Mouse (Mus musculus) hindbrain, postnatal 0 days (tissue): ENCODE measurements at regions not wholly inside any gene's neighbourhood (a gene's known extent, or its start where the extent isn't known, plus 50 kb on each side); places are given as distances from the start of the nearest gene placed in this dataset.

ENCODE experiments used
- ATAC-seq: fragments of 200-750 bp; cut with Nextera tagmentation; 2 replicates; pipeline ENCODE4 v1.8.0; 2017; ENCODE audit warnings: mild to moderate bottlenecking, moderate TSS enrichment, moderate library complexity
- DNase-seq: peaks from one replicate; pipeline ENCODE4 v3.0.0-alpha.2; 2015; ENCODE audit warnings: low spot score
- H3K27ac ChIP-seq: fragments of 300-500 bp; sonication (generic); 2 replicates; pipeline ENCODE4 v1.5.1; 2014; ENCODE audit warnings: mild to moderate bottlenecking
- H3K27me3 ChIP-seq: fragments of 300-500 bp; sonication (generic); 2 replicates; pipeline ENCODE4 v1.6.1; 2014; ENCODE audit warnings: low read length, mixed read lengths; ENCODE audit not compliant: insufficient read depth
- H3K36me3 ChIP-seq: fragments of 300-500 bp; sonication (generic); 2 replicates; pipeline ENCODE4 v1.6.1; 2014; ENCODE audit warnings: low read length, mixed read lengths; ENCODE audit not compliant: insufficient read depth
- H3K4me1 ChIP-seq: fragments of 300-500 bp; sonication (generic); 2 replicates; pipeline ENCODE4 v1.6.1; 2014; ENCODE audit warnings: antibody characterized with exemption, low read length, mixed read lengths; ENCODE audit not compliant: insufficient read depth
- H3K4me2 ChIP-seq: fragments of 300-500 bp; sonication (generic); 2 replicates; pipeline ENCODE4 v1.6.1; 2014; ENCODE audit warnings: low read depth, mild to moderate bottlenecking, low read length, moderate library complexity, mixed read lengths
- H3K4me3 ChIP-seq: fragments of 300-500 bp; sonication (generic); 2 replicates; pipeline ENCODE4 v1.5.1; 2014; ENCODE audit warnings: low read length
- H3K9ac ChIP-seq: fragments of 300-500 bp; sonication (generic); replicated peaks from 2 replicates; pipeline ENCODE4 v1.6.1; 2014; ENCODE audit warnings: mild to moderate bottlenecking, low read length, moderate library complexity, mixed read lengths
- H3K9me3 ChIP-seq: fragments of 300-500 bp; sonication (generic); 2 replicates; pipeline ENCODE4 v1.6.1; 2016; ENCODE audit warnings: low read length, mixed read lengths
- CTCF ChIP-seq: IDR thresholded peaks from 2 replicates; pipeline ENCODE4 v1.5.1; 2016; ENCODE audit warnings: antibody characterized with exemption, control low read depth, low read depth
- WGBS: fragments of 180-500 bp; shearing (Covaris S2); extraction: QIAGEN DNeasy Blood & Tissue Kit; methylation state at CpG from one replicate; pipeline ENCODE4 v1.1.7; 2014; 5-methylcytosine and 5-hydroxymethylcytosine counted together

DNA sequence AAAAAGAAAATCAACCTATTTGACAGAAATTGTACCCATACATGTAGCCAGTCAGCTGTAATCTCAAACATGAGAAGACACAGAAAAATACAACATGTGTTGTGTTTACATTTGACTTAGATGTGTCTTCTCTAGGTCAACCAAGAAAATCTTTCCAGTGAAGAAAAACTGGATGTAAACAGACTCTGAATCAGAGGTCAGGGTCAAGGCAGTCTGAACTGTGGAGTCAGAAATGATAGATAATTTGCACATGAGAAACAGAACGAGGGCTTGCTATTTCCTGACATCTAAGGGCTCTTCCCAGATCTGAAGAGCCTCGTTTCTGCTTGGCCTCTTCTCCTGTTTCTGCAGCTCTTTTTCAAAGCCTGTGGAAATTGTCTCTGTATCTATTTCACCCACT is 342.7 kb upstream of the Agtr1b start:
- no peak for ATAC-seq
- WGBS: 66% methylated on average over 2 of the region's 2 CpGs

DNA sequence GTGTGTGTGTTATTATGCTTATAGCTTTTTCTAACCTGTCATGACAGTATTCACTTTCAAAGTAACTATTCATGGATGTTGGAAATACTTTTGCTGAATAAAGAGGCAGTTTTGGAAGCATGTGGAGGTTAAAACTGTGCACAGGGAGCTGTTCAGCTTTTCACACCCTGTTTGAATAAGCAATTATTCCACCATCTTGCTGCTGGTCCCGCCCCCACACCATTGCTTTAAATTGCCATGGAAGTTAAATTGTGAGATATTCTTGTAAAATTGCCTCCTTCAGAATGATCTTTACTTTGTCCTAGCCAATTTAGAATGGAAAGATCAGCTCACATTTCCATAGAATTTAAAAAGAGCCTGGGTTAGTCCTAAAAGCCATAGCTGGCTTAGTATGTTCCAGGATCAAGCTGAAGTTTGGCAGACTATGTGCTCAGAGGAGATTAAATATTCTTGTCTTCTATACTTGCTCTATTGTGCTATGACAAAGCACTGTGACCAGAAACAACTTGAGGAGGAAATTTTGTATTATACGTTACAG is 328.4 kb upstream of the Agtr1b start:
- Histone ChIP-seq H3K4me2 (no peak overlapping the region), H3K27me3 (no peaks in the 10 kb centered on the region), H3K27ac (no peak overlapping the region), H3K36me3 (no peaks in the 10 kb centered on the region), H3K9ac (no peak overlapping the region), H3K9me3 (no peaks in the 10 kb centered on the region), H3K4me1 (no peaks in the 10 kb centered on the region), H3K4me3 (no peak overlapping the region)
- 86% methylated on average over 2 of the region's 2 CpGs for WGBS
- ATAC-seq (no peak), DNase-seq (no peak)
- no peak for TF ChIP-seq CTCF

More for the DNA sequence above, 342.7 kb upstream of the Agtr1b start:
- H3K4me3 ChIP-seq: no peak overlapping the region
- H3K9ac ChIP-seq: no peak overlapping the region
- H3K36me3 ChIP-seq: no peaks in the 10 kb centered on the region
- H3K27me3 ChIP-seq: no peaks in the 10 kb centered on the region
- TF ChIP-seq CTCF: no peak
- no peaks in the 10 kb centered on the region for H3K9me3 ChIP-seq
- H3K4me1 ChIP-seq: no peaks in the 10 kb centered on the region
- H3K4me2 ChIP-seq: no peak overlapping the region
- DNase-seq: no peak
- H3K27ac ChIP-seq: no peak overlapping the region

DNA sequence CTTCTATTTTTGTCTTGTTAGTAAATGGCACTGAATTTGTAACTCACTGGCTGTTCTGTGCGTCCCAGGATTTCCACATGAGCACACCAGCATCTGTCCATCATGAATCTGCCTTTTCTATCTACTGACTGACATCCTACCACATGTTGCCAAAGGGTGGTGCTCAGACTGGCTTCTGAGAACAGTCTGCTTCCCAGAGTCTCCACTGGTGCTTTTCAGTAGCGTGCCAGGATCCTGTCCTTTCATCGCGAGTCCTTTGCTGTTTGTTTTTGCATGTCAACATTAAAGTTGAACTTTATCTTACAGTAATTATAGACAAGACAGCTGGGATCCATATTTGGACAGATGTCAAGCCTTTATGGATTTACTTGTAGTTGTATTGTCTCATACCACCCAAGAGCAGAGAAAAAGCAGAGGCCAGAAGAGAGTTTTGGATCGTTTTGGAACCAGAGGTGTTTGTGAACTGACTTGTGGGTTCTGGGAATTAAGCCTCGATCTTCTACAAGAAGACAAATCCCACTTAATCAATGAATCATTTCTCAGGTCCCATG is 314.0 kb upstream of the Agtr1b start:
- no peak for TF ChIP-seq CTCF
- DNase-seq (peak; percentile 6), ATAC-seq (no peak)
- no peak overlapping the region for H3K9ac ChIP-seq
- no peaks in the 10 kb centered on the region for H3K9me3 ChIP-seq
- H3K4me2 ChIP-seq: no peak overlapping the region
- 66% methylated on average over 6 of the region's 6 CpGs for WGBS
- H3K36me3 ChIP-seq: no peaks in the 10 kb centered on the region
- H3K4me1 ChIP-seq: no peaks in the 10 kb centered on the region
- H3K27ac ChIP-seq: no peak overlapping the region
- no peak overlapping the region for H3K4me3 ChIP-seq
- no peaks in the 10 kb centered on the region for H3K27me3 ChIP-seq

DNA sequence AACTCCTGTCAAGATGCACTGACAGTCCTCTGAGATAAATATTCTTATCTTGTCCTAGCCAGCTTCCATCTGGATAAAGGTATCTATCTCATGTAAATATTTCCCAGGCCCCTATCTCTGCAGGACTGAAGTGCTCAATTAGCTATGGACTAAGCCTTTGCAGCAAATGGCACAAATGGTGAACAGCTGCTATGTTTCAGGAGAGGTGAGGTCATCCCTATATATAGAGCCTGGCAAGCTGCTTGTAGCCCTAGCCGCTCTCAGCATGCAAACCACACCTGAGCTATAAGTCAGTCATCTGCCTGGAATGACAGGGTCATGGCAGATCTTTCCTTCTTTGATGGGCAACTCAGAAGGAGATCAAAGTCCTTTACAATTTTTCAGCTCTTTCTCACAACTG is 294.9 kb upstream of the Agtr1b start:
- Histone ChIP-seq H3K9ac (no peak overlapping the region), H3K27me3 (no peaks in the 10 kb centered on the region), H3K4me2 (no peak overlapping the region), H3K4me3 (no peak overlapping the region), H3K36me3 (no peaks in the 10 kb centered on the region), H3K9me3 (0 out of 2 replicates have a peak, but pooled peaks cover 2% of the 10 kb centered on the region), H3K27ac (no peak overlapping the region; the same call in 1 of the 2 replicates), H3K4me1 (no peaks in the 10 kb centered on the region)
- 55% methylated on average over 1 of the region's 1 CpGs for WGBS
- no peak for TF ChIP-seq CTCF
- ATAC-seq (peak; percentile 91), DNase-seq (peak; percentile 63)

DNA sequence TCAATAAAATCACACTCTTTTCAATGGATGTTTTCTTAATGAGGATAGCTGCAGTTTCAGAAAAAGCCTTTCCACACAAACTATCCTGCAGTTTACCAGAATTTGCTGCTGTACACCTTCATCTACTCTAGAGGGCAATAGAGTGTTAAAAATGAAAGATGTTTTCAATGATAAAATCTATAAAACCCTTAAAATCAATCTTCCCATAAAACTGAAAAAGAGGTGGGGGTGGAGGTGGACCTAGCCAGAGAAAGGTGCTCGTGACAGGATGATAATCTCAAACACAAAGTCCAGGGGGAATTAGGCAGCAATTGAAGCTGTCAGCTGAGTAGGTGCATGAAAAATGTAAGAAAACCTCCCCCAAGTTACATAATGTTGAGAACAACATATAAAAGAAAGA is 288.4 kb upstream of the Agtr1b start:
- no peaks in the 10 kb centered on the region for H3K27me3 ChIP-seq
- H3K36me3 ChIP-seq: no peaks in the 10 kb centered on the region
- no peak overlapping the region for H3K4me3 ChIP-seq
- H3K4me1 ChIP-seq: no peaks in the 10 kb centered on the region
- peak; percentile 78 for DNase-seq
- no peak overlapping the region for H3K4me2 ChIP-seq
- TF ChIP-seq CTCF: peak; percentile 76
- no peak overlapping the region for H3K9ac ChIP-seq
- WGBS: 4% methylated on average over 1 of the region's 1 CpGs
- no peak overlapping the region for H3K27ac ChIP-seq
- H3K9me3 ChIP-seq: no peaks in the 10 kb centered on the region
- no peak for ATAC-seq
